Mouse (Mus musculus) hindbrain, embryonic 13.5 days (tissue): Measurements from ENCODE around the gene Kcnma1. TPM values are rescaled to one million over a fixed set of nuclear protein-coding genes. Genes with fewer than 3 reads are reported as not detected.

Experiments used
- ATAC-seq: fragments of 200-750 bp; cut with Nextera tagmentation; 2 replicates; pipeline ENCODE4 v1.8.0; 2017; ENCODE audit warnings: moderate TSS enrichment; ENCODE audit not compliant: low FRiP score
- H3K27ac ChIP-seq: fragments of 300-500 bp; sonication (generic); 2 replicates; pipeline ENCODE4 v1.5.1; 2015; ENCODE audit warnings: inconsistent platforms, mild to moderate bottlenecking, moderate library complexity
- H3K27me3 ChIP-seq: fragments of 300-500 bp; sonication (generic); 2 replicates; pipeline ENCODE4 v1.6.1; 2015; ENCODE audit warnings: mild to moderate bottlenecking, inconsistent platforms
- H3K36me3 ChIP-seq: fragments of 300-500 bp; sonication (generic); 2 replicates; pipeline ENCODE4 v1.6.1; 2015; ENCODE audit warnings: mild to moderate bottlenecking, inconsistent platforms
- H3K4me1 ChIP-seq: fragments of 300-500 bp; sonication (generic); replicated peaks from 2 replicates; pipeline ENCODE4 v1.6.1; 2015; ENCODE audit warnings: inconsistent platforms
- H3K4me2 ChIP-seq: fragments of 300-500 bp; sonication (generic); 2 replicates; pipeline ENCODE4 v1.6.1; 2015; ENCODE audit warnings: inconsistent platforms, mild to moderate bottlenecking, moderate library complexity
- H3K4me3 ChIP-seq: fragments of 300-500 bp; sonication (generic); 2 replicates; pipeline ENCODE4 v1.5.1; 2015; ENCODE audit warnings: mild to moderate bottlenecking, inconsistent platforms
- H3K9ac ChIP-seq: fragments of 300-500 bp; sonication (generic); 2 replicates; pipeline ENCODE4 v1.6.1; 2015; ENCODE audit warnings: mild to moderate bottlenecking, inconsistent platforms
- H3K9me3 ChIP-seq: fragments of 300-500 bp; sonication (generic); 2 replicates; pipeline ENCODE4 v1.6.1; 2016; ENCODE audit warnings: inconsistent platforms
- WGBS: fragments of 180-500 bp; shearing (Covaris S2); methylation state at CpG from one replicate; pipeline ENCODE4 v1.1.7; 2015; 5-methylcytosine and 5-hydroxymethylcytosine counted together
- polyA plus RNA-seq: library from polyadenylated mRNA; unstranded; fragments of >200 nt; fragmentation: Nextera tagmentation; extraction: Ambion mirVana; gene quantifications from 2 replicates; pipeline ENCODE4 v1.2.1, GENCODE M21; 2015

The Kcnma1 gene
- polyA plus RNA-seq, 1 experiment from 2014 or later, result 13.8 TPM

DNA sequence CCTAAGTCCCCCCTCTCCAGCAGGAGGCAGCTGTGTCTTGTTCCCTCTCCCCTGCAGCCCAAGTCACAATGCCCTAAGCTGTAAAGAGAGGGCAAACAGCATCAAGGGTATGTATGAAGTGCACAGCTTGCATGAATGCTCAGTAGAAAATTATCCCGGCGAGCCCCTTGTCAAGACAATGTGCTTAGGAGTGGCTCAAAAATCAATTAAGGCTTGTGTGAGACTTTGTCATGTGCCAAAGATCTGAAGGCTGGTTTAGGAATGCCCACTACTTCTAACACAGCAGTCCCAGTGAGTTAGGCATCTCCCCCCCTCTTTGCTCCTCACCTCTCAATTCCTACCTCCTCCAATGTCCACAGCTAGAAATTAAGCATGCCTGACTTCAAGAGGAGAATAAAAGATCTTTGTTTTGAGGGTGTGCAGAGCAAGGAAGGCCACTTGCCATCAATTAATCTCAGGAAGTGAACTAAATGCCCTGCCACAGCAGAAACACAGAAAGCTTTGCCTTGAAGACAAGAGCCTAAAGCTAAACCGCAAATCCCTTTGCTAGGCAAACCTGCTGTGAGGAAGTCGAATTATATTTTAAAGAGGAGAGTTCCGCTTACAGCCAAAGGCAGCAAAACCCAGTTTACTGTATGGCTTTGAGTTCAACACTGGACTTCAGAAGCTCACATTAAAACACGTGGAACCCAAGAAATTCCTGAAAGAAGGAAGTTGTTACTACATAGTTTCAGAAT is 635.8 kb downstream of the Kcnma1 start:
- ATAC-seq, result peak; percentile 46; the same call in 1 of the 2 replicates

DNA sequence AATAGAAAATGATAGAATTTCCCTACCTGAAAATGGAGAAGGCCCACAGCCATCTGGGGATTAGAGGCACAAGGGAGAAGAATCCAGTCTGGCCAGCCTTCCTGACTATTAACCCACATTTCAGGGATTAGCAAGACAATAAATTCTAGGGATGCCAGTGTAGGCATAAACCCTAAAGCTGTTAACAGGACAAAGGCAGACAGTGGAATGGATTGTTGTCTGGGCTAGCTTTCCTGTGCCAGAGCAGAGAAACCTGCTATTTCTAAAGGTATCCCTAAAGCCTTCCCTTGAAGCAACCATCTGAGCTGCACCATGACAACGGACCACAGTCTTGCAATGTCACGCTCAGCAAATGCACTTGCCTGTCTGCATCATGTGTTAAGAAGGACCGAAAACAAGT is 642.3 kb downstream of the Kcnma1 start:
- H3K36me3 ChIP-seq, result no peaks in the 10 kb centered on the region
- H3K4me2 ChIP-seq, result no peak overlapping the region
- no peaks in the 10 kb centered on the region for H3K4me1 ChIP-seq
- H3K27ac ChIP-seq, result no peak overlapping the region
- no peak for ATAC-seq
- WGBS, result 58% methylated on average over 3 of the region's 3 CpGs
- H3K9me3 ChIP-seq, result no peaks in the 10 kb centered on the region
- no peak overlapping the region for H3K4me3 ChIP-seq
- no peak overlapping the region for H3K9ac ChIP-seq
- 0 out of 2 replicates have a peak, but pooled peaks cover 4% of the 10 kb centered on the region for H3K27me3 ChIP-seq

More for the DNA sequence above, 635.8 kb downstream of the Kcnma1 start:
- H3K27ac ChIP-seq, result no peak overlapping the region
- H3K4me2 ChIP-seq, result no peak overlapping the region
- 0 out of 2 replicates have a peak, but pooled peaks cover 7% of the 10 kb centered on the region for H3K27me3 ChIP-seq
- no peaks in the 10 kb centered on the region for H3K36me3 ChIP-seq
- no peak overlapping the region for H3K4me3 ChIP-seq
- H3K4me1 ChIP-seq, result peaks cover 15% of the 10 kb centered on the region; the same call in 1 of the 2 replicates
- no peaks in the 10 kb centered on the region for H3K9me3 ChIP-seq
- H3K9ac ChIP-seq, result no peak overlapping the region
- WGBS, result 22% methylated on average over 6 of the region's 6 CpGs

DNA sequence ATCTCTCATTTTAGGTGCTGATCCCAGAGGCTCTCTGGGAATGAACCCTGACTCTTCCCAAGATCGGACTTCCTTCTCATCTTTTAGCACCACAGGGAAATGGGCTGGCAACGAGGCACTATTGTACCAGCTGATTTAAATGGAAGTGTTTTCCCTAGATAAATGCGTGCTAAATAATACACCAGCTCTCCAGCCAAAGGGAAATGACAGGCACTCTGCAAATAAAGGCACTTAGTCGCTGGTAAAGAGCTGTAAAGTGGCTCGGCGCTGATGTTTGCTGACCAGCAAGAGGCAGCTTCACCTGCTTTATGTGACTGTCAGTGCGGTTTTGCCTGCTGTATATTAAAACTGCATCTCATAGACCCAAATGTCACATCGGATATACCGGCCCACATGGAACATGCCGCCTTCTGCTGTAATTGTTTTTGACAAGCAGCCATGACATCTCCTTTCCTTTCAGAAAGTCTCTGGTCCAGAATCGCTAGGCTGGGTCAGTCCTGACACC is 653.7 kb downstream of the Kcnma1 start:
- Histone ChIP-seq H3K4me3 (no peak overlapping the region), H3K36me3 (no peaks in the 10 kb centered on the region), H3K9ac (no peak overlapping the region), H3K27me3 (0 out of 2 replicates have a peak, but pooled peaks cover 2% of the 10 kb centered on the region), H3K27ac (no peak overlapping the region), H3K4me1 (peaks cover 26% of the 10 kb centered on the region), H3K9me3 (no peaks in the 10 kb centered on the region), H3K4me2 (no peak overlapping the region)
- ATAC-seq, result no peak
- 56% methylated on average over 11 of the region's 11 CpGs for WGBS

DNA sequence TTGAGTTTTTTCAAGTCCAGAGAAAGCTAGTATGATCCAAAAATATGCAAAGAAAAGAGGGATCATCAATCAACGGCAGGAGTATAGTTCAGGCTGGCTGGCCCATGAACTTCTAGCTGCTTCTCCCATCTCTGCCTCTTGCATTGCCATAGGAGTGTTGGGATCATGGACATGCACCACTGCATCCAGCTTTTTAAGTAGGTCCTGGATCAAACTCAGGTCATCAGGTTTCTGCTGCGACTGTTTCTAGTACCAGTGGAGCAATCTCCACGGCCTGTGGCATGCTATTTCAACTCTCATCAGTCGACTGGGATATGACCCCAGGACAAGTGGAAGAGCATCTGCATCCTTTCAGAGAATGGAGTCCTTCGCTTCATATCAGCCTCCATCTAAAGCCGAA is 655.5 kb downstream of the Kcnma1 start:
- H3K36me3 ChIP-seq, result no peaks in the 10 kb centered on the region
- WGBS, result 94% methylated on average over 6 of the region's 6 CpGs
- H3K4me2 ChIP-seq, result no peak overlapping the region
- H3K27ac ChIP-seq, result no peak overlapping the region
- H3K4me1 ChIP-seq, result peaks cover 22% of the 10 kb centered on the region
- H3K4me3 ChIP-seq, result no peak overlapping the region
- no peaks in the 10 kb centered on the region for H3K9me3 ChIP-seq
- no peak overlapping the region for H3K9ac ChIP-seq
- no peak for ATAC-seq
- 0 out of 2 replicates have a peak, but pooled peaks cover 2% of the 10 kb centered on the region for H3K27me3 ChIP-seq

DNA sequence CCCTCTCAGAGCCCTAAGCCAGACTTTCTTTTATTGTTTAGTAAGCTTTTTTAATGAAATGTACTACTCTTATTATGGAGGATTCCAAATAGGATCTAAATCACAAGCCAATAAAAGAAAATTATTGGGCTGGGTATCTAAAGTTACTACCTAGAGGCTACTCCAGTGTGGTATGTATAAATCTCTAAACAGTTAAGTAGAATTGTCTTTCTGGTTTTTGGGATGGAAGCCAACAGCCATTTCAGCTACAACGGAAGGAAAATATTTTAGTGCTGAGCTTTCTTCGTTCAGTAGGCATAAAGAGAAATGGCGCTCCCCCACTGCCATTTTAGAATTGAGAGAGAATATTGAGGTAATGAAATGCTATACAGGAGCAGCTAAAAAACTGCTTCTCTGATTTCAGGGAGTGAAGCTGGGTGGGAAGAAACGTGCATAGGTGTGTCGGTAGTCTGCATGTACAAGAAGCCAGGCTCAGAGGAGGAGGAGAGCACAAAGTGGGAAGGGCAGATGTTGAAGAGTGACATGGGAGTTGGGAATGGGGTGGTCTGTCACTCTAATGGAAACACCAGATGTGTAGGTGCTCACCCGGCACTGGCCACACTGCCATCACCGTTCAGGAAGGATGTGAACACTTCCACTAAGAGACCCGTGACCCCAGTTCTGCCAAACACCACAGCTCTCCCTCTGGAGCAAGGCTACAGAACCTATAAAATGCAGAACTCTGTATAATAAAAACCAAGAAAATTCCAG is 656.6 kb downstream of the Kcnma1 start:
- no peak overlapping the region for H3K9ac ChIP-seq
- H3K9me3 ChIP-seq, result no peaks in the 10 kb centered on the region
- no peak overlapping the region for H3K4me3 ChIP-seq
- no peak overlapping the region for H3K27ac ChIP-seq
- H3K4me2 ChIP-seq, result no peak overlapping the region
- 83% methylated on average over 8 of the region's 8 CpGs for WGBS
- H3K4me1 ChIP-seq, result peaks cover 12% of the 10 kb centered on the region
- H3K27me3 ChIP-seq, result 0 out of 2 replicates have a peak, but pooled peaks cover 2% of the 10 kb centered on the region
- no peaks in the 10 kb centered on the region for H3K36me3 ChIP-seq
- no peak for ATAC-seq

DNA sequence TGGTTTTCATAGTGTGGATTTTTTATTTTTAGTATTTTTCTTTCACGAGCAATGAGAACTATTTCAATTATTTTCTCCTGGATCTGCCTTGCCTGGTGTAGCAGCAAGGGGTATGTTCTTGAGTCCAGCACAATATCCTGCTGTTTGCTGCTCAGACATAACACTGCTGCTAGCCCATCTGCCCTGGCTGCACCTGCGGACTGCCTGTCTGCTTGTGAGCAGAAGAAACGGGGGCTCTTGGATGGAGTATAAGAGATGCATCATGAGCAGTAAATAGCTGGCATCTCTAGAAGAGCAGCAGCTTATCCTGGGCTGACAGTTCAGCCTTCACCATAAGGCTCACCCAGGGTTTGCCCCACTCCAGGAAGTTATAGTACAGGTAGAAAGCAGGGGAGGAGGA is 687.5 kb downstream of the Kcnma1 start:
- Histone ChIP-seq H3K4me2 (no peak overlapping the region), H3K36me3 (no peaks in the 10 kb centered on the region), H3K27me3 (no peaks in the 10 kb centered on the region), H3K9me3 (no peaks in the 10 kb centered on the region), H3K4me1 (no peaks in the 10 kb centered on the region), H3K4me3 (no peak overlapping the region), H3K27ac (no peak overlapping the region), H3K9ac (no peak overlapping the region)
- 74% methylated on average over 3 of the region's 3 CpGs for WGBS
- no peak for ATAC-seq

DNA sequence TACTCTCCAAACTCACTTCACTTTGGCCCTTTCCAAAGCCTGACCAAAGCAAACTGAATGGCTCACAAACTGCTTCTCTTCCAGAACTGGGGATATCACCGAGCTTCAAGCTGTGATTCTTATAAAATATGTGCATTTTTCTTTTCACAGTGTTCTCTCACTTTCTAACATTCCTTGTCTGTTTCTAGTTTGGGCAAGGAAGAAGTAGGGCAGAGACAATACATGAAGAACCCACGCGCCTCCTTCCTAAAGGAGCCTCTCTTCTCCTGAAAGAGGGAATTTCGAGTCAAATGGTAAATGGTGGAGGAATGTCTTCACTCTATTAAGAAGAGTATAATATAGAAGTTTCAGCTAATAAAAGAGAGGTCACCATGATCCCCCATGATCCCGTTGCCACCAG is 709.0 kb downstream of the Kcnma1 start:
- H3K9me3 ChIP-seq, result no peaks in the 10 kb centered on the region
- H3K27me3 ChIP-seq, result no peaks in the 10 kb centered on the region
- H3K4me2 ChIP-seq, result no peak overlapping the region
- H3K9ac ChIP-seq, result no peak overlapping the region
- peaks cover 3% of the 10 kb centered on the region; the same call in 1 of the 2 replicates for H3K4me1 ChIP-seq
- 90% methylated on average over 5 of the region's 5 CpGs for WGBS
- ATAC-seq, result no peak
- H3K4me3 ChIP-seq, result no peak overlapping the region
- no peak overlapping the region for H3K27ac ChIP-seq
- no peaks in the 10 kb centered on the region; the same call in 1 of the 2 replicates for H3K36me3 ChIP-seq

DNA sequence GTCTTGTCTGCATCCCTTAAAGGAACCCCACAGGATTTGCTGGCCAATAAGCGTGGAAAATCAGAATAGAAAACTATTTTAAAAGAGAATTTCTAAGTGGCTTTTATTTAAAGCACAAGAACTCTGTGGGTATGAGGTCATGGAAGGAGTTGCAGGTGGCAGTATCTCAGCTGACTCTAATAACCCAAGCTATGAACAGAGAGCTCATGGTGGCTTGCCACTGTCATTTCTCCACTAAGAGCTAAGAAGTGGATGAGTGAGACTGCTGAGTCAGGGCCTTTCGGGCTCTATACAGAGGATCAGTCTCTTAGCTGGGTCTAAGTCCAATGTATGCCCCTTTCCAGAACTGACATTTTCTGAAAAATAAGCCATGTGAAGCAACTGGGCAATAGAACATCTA is 713.8 kb downstream of the Kcnma1 start:
- Histone ChIP-seq H3K9ac (no peak overlapping the region), H3K4me1 (no peaks in the 10 kb centered on the region), H3K4me3 (no peak overlapping the region), H3K4me2 (no peak overlapping the region), H3K36me3 (no peaks in the 10 kb centered on the region), H3K27ac (no peak overlapping the region), H3K9me3 (no peaks in the 10 kb centered on the region), H3K27me3 (no peaks in the 10 kb centered on the region)
- no peak for ATAC-seq
- 95% methylated on average over 2 of the region's 2 CpGs for WGBS

DNA sequence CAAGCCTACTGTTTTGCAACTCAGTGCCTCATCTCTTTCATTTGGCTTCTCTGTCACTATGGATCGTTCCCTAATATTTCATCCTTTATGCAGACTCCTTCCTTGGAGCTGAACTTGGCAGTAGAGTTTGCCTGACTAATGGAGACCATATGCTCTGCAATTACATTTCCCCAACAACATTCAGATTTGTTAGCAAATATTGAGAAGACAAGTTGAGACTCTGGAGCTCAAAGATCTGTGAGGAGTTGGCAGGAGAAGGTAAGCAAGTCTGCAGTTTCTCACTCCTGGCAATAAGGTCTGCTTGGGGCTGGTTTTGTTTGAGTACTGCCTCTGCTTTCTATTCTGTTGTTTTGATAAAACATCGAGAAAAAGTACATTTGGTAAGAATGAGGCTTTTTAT is 723.7 kb downstream of the Kcnma1 start:
- no peak for ATAC-seq
- H3K4me2 ChIP-seq, result no peak overlapping the region

DNA sequence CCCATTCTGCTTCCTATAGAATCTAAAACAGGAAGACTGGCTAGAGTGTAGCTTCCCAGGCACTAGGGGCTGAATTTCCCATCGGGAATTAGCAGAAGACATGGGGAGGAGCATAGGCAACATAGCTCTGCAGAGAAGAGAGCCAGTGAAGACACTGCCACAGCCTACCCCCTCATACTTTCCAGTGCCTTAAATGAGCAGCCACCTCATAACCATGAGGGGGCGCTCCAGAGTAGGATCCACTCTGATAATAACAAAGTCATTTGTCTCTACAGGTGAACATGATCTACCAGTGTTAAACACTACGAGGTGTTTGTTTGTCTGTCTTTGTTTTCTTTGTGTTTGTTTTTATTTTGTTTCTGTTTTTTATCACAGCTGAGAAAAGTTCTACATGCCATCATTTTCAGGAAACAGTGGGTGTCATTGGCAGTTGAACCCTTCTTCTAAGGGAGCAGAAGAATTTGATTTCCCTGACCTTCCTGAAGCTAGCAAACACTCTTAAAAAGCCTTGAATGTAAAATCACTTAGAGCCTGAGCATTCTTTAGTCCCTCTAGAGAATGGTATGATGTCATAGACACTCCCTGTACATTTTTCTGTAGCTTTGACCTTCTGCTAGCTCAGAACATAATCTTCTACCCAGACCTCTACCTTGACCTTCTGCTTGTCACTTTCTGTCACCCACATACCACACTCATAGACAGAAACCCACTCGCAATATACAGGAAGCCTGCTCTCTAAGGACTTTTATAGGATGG is 747.6 kb downstream of the Kcnma1 start:
- H3K4me2 ChIP-seq, result no peak overlapping the region
- no peaks in the 10 kb centered on the region for H3K36me3 ChIP-seq
- no peaks in the 10 kb centered on the region for H3K4me1 ChIP-seq
- WGBS, result 51% methylated on average over 4 of the region's 4 CpGs
- H3K27ac ChIP-seq, result no peak overlapping the region
- no peak overlapping the region for H3K9ac ChIP-seq
- H3K9me3 ChIP-seq, result no peaks in the 10 kb centered on the region; the same call in 1 of the 2 replicates
- H3K4me3 ChIP-seq, result no peak overlapping the region
- no peaks in the 10 kb centered on the region for H3K27me3 ChIP-seq
- no peak for ATAC-seq

More for the DNA sequence above, 723.7 kb downstream of the Kcnma1 start:
- Histone ChIP-seq H3K9me3 (no peaks in the 10 kb centered on the region), H3K36me3 (no peaks in the 10 kb centered on the region), H3K27ac (no peak overlapping the region), H3K4me3 (no peak overlapping the region), H3K4me1 (no peaks in the 10 kb centered on the region), H3K9ac (no peak overlapping the region), H3K27me3 (no peaks in the 10 kb centered on the region)
- 84% methylated on average over 2 of the region's 2 CpGs for WGBS

DNA sequence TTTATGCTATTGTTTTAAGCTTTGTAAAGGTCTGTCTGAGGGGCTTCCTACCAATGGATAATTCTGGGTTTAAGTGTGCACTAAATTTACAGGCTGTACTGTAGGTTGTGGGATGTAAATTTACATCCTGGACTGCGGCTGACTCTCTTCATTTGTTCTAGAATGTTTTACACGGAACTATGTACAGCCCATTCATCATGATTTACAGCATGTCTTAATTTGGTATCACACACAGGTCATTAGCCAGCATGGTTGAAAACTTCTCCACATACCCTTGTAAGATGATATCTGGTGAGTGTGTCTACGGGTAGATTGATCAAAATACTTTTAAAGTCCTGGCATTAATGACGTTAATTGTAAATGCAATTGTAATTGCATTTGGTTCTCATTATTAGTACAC is 761.1 kb downstream of the Kcnma1 start:
- Histone ChIP-seq H3K27ac (no peak overlapping the region), H3K4me1 (no peaks in the 10 kb centered on the region), H3K4me2 (no peak overlapping the region), H3K9me3 (no peaks in the 10 kb centered on the region), H3K36me3 (no peaks in the 10 kb centered on the region), H3K9ac (no peak overlapping the region), H3K4me3 (no peak overlapping the region), H3K27me3 (no peaks in the 10 kb centered on the region)
- 79% methylated on average over 4 of the region's 4 CpGs for whole genome bisulfite sequencing
- ATAC-seq, result no peak

DNA sequence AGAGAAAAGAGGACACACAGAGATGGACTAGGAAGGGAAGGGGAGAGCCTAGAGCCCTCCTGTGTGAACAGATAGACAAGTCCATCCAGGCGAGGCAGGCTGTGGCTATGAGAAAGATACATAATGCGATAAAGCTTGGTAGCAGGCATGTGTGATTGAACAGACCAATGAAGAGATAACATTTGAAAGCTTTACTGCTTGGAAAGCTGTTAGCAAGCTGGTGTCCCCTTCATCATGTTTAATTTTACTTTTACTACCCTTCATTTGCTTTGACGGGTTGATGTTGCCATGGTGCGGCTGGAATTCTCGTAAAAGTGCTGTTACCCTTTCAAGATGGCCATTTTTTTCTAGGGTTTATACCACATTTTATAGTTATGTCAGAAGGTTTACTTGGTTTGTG is 769.8 kb downstream of the Kcnma1 start:
- no peak overlapping the region for H3K4me3 ChIP-seq
- no peak for ATAC-seq
- H3K36me3 ChIP-seq, result no peaks in the 10 kb centered on the region
- H3K9ac ChIP-seq, result no peak overlapping the region
- no peaks in the 10 kb centered on the region for H3K4me1 ChIP-seq
- WGBS, result 80% methylated on average over 5 of the region's 5 CpGs
- H3K27ac ChIP-seq, result no peak overlapping the region
- H3K4me2 ChIP-seq, result no peak overlapping the region
- no peaks in the 10 kb centered on the region for H3K27me3 ChIP-seq
- H3K9me3 ChIP-seq, result no peaks in the 10 kb centered on the region
